Mouse (Mus musculus) intestine, embryonic 16.5 days (tissue): ENCODE data around the gene Sh3gl2. TPM values are rescaled to one million over a fixed set of nuclear protein-coding genes. Genes with fewer than 3 reads are reported as not detected.
A peak's percentile ranks its signal among the peaks of the same experiment; 100 is the strongest.

Experiments used
- ATAC-seq: fragments of 200-750 bp; cut with Nextera tagmentation; 2 replicates; pipeline ENCODE4 v1.8.0; 2017; ENCODE audit warnings: moderate TSS enrichment, moderate library complexity
- H3K27ac ChIP-seq: fragments of 300-500 bp; sonication (generic); 2 replicates; pipeline ENCODE4 v1.5.1; 2014; ENCODE audit warnings: mild to moderate bottlenecking, low read length
- H3K27me3 ChIP-seq: fragments of 300-500 bp; sonication (generic); replicated peaks from 2 replicates; pipeline ENCODE4 v1.6.1; 2014; ENCODE audit warnings: low read length, control low read depth, mixed read lengths; ENCODE audit not compliant: control insufficient read depth, insufficient read depth
- H3K36me3 ChIP-seq: fragments of 300-500 bp; sonication (generic); 2 replicates; pipeline ENCODE4 v1.6.1; 2014; ENCODE audit warnings: low read length, control low read depth; ENCODE audit not compliant: control insufficient read depth, insufficient read depth
- H3K4me1 ChIP-seq: fragments of 300-500 bp; sonication (generic); 2 replicates; pipeline ENCODE4 v1.6.1; 2014; ENCODE audit warnings: low read length, control low read depth, mixed read lengths; ENCODE audit not compliant: control insufficient read depth, insufficient read depth
- H3K4me2 ChIP-seq: fragments of 300-500 bp; sonication (generic); 2 replicates; pipeline ENCODE4 v1.6.1; 2014; ENCODE audit warnings: low read depth, low read length, control low read depth
- H3K4me3 ChIP-seq: fragments of 300-500 bp; sonication (generic); 2 replicates; pipeline ENCODE4 v1.5.1; 2014; ENCODE audit warnings: mild to moderate bottlenecking, low read length
- H3K9ac ChIP-seq: fragments of 300-500 bp; sonication (generic); 2 replicates; pipeline ENCODE4 v1.6.1; 2014; ENCODE audit warnings: low read depth, low read length
- H3K9me3 ChIP-seq: fragments of 300-500 bp; sonication (generic); 2 replicates; pipeline ENCODE4 v1.6.1; 2016; ENCODE audit warnings: low read length, control low read depth; ENCODE audit not compliant: control insufficient read depth
- WGBS: fragments of 180-500 bp; shearing (Covaris S2); extraction: QIAGEN DNeasy Blood & Tissue Kit; methylation state at CpG from one replicate; pipeline ENCODE4 v1.1.7; 2014; 5-methylcytosine and 5-hydroxymethylcytosine counted together
- polyA plus RNA-seq: library from polyadenylated mRNA; unstranded; fragments of >200 nt; fragmentation: Nextera tagmentation; extraction: Ambion mirVana; gene quantifications from 2 replicates; pipeline ENCODE4 v1.2.1, GENCODE M21; 2015

The Sh3gl2 gene
- polyA plus RNA-seq, 1 experiment from 2014 or later = 17.4 TPM

- WGBS = 95% methylated on average over 9 of the region's 9 CpGs
- Histone ChIP-seq H3K9ac (no peak overlapping the region), H3K4me2 (no peak overlapping the region), H3K4me3 (no peak overlapping the region), H3K27me3 (no peaks in the 10 kb centered on the region), H3K4me1 (no peaks in the 10 kb centered on the region), H3K9me3 (no peaks in the 10 kb centered on the region), H3K36me3 (no peaks in the 10 kb centered on the region), H3K27ac (no peak overlapping the region)
- ATAC-seq = no peak
Measured at GRCm38 (mm10) chr4:85283151-85283550, 78.2 kb downstream of the Sh3gl2 start.

- no peaks in the 10 kb centered on the region for H3K27me3 ChIP-seq
- no peak overlapping the region for H3K9ac ChIP-seq
- no peak overlapping the region for H3K27ac ChIP-seq
- no peaks in the 10 kb centered on the region for H3K36me3 ChIP-seq
- H3K9me3 ChIP-seq = no peaks in the 10 kb centered on the region
- 75% methylated on average over 1 of the region's 1 CpGs for WGBS
- no peaks in the 10 kb centered on the region for H3K4me1 ChIP-seq
- no peak overlapping the region for H3K4me2 ChIP-seq
- no peak overlapping the region for H3K4me3 ChIP-seq
- ATAC-seq = peak; percentile 50; the same call in 1 of the 2 replicates
Measured at GRCm38 (mm10) chr4:85289990-85290389, 85.1 kb downstream of the Sh3gl2 start.

DNA sequence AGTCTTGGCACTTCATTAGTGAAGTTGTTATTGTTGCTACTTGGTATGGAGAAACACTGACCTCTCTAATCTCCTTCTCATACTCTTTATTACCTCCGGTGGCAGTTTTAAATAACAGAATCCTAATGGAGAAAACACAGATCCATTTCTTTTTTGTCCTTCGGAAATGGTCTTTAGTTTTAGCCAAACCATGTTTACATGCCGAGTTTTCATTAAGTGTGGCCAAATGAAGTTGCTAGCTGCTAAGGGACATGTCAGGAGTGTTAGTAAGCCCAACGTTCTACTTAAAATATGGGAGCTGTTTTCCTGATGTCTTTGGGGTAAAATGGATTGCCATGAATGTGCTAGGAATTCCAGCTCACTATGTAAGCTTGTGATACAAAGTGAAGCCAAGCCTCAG, 86.4 kb downstream of the Sh3gl2 start:
- H3K4me1 ChIP-seq = no peaks in the 10 kb centered on the region
- no peak for ATAC-seq
- H3K4me3 ChIP-seq = no peak overlapping the region
- H3K27ac ChIP-seq = no peak overlapping the region
- H3K4me2 ChIP-seq = no peak overlapping the region
- no peaks in the 10 kb centered on the region for H3K9me3 ChIP-seq
- 53% methylated on average over 4 of the region's 4 CpGs for WGBS
- H3K36me3 ChIP-seq = no peaks in the 10 kb centered on the region
- no peaks in the 10 kb centered on the region for H3K27me3 ChIP-seq
- no peak overlapping the region for H3K9ac ChIP-seq

DNA sequence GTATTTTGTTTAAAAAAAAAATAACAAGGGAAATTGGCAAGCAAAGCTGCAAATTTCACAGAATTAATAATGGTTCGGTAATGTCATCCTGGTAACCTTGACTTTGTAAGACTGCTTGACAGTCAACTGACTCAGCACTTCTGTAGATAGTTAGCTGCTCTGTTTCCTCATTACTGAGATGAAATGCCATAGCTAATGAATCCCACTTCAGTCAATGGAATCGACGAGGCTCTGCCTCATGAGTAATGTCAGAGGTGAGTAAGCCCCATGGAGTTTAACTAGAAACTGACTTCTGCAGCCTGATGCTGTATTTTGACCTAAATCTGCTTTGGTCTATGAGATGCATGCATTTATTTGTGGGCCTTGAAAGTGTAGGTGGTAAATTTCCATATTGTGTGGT, 88.4 kb downstream of the Sh3gl2 start:
- no peak overlapping the region for H3K27ac ChIP-seq
- no peak overlapping the region for H3K4me3 ChIP-seq
- H3K36me3 ChIP-seq = no peaks in the 10 kb centered on the region
- H3K9ac ChIP-seq = no peak overlapping the region
- H3K4me1 ChIP-seq = no peaks in the 10 kb centered on the region
- H3K9me3 ChIP-seq = no peaks in the 10 kb centered on the region
- WGBS = 78% methylated on average over 3 of the region's 3 CpGs
- no peaks in the 10 kb centered on the region for H3K27me3 ChIP-seq
- H3K4me2 ChIP-seq = no peak overlapping the region
- no peak for ATAC-seq

DNA sequence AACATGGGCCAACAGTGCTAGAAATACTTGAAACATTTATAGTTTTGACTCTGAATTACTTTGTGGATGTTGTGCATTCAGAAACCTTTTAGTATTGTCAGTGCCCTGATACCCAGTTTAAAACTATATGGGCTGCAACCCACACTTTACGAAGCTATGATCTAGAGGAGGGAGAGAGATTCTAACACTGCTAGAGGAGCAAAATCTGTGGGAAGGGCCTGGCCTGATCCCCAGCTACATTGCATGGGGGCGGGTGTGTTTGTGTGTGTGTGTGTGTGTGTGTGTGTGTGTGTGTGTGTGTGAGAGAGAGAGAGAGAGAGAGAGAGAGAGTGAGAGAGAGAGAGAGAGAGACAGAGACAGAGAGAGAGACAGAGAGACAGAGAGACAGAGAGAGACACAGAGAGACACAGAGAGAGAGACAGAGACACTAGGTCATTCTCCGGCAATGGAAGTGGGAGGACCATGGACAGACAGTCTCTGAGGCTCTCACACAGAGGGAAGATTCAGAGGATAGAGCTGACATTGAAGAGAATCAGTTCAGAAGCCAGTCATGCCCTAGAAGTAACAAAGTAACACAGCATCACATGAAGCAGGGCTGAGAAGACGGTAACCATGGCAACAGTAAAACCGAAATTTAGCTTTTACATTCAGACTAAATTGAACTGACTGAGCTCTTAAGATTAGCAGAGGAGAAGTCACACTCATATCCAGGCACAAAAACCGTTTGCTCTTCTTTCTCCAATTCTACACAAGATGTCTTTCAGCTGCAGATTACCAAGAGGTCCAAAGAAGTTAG, 95.9 kb downstream of the Sh3gl2 start:
- WGBS = 83% methylated on average over 6 of the region's 6 CpGs
- Histone ChIP-seq H3K27ac (no peak overlapping the region), H3K36me3 (no peaks in the 10 kb centered on the region), H3K4me1 (no peaks in the 10 kb centered on the region), H3K9ac (no peak overlapping the region), H3K27me3 (no peaks in the 10 kb centered on the region), H3K9me3 (no peaks in the 10 kb centered on the region), H3K4me3 (no peak overlapping the region), H3K4me2 (no peak overlapping the region)
- ATAC-seq = no peak

DNA sequence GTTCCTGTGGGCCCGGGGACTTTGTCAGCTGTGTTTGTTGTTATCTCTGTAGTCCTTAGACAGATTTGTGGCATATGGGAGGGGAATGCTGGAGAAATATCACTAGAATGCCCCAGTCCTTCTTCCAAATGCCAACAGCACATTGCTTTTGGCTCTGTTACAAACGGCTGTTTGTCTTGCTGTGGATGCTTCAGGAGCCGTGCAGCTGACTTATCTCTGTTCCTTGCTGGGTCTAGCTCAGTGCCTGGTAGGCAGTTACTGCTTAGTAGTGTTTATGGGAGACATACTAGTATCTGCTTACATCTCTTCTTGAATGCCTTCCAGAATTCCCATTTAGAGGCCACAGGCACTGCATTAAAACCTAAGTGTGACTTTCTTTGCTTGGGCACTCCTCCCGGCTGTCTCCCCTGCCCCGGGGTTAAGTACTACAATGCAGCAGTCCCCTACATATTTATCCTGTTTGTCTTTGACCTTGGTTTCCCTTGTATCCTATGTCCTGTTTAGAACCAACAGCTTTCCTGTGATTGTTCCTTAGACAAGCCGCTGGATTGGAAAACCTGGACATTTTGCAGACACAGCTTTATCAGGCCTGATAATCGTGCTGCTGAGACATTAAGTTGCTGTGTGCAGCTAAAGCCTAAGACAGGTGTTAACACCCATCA, 101.1 kb downstream of the Sh3gl2 start:
- no peak overlapping the region for H3K4me2 ChIP-seq
- H3K27me3 ChIP-seq = no peaks in the 10 kb centered on the region
- no peak overlapping the region for H3K9ac ChIP-seq
- no peak overlapping the region for H3K4me3 ChIP-seq
- H3K9me3 ChIP-seq = no peaks in the 10 kb centered on the region
- 0 out of 2 replicates have a peak overlapping the region, but pooled peaks have one; percentile 14 for H3K27ac ChIP-seq
- H3K4me1 ChIP-seq = no peaks in the 10 kb centered on the region
- no peaks in the 10 kb centered on the region for H3K36me3 ChIP-seq
- 59% methylated on average over 7 of the region's 7 CpGs for WGBS
- no peak for ATAC-seq

DNA sequence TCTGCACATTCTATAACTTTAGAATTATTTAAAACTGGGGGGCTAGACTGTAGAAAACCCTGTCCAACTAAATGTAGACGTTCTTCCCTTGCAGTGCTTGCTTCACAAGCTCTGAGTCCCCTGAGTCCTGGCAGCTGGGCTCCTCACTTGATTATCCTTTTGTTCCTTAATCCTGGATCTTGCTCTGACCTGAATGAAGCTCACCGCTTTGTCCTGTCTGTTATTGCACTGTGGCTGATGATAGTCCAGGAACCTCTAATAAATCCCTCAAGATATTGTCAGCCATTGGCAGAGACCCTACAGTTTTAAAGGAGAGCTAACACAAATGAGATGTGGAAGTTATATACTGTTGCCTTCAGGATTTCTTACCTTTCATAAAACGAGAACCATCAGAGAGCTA, 114.2 kb downstream of the Sh3gl2 start:
- Histone ChIP-seq H3K4me2 (no peak overlapping the region), H3K4me1 (no peaks in the 10 kb centered on the region), H3K27ac (no peak overlapping the region), H3K27me3 (no peaks in the 10 kb centered on the region), H3K9me3 (no peaks in the 10 kb centered on the region), H3K36me3 (no peaks in the 10 kb centered on the region), H3K9ac (no peak overlapping the region), H3K4me3 (no peak overlapping the region)
- WGBS = 70% methylated on average over 3 of the region's 3 CpGs
- ATAC-seq = no peak

DNA sequence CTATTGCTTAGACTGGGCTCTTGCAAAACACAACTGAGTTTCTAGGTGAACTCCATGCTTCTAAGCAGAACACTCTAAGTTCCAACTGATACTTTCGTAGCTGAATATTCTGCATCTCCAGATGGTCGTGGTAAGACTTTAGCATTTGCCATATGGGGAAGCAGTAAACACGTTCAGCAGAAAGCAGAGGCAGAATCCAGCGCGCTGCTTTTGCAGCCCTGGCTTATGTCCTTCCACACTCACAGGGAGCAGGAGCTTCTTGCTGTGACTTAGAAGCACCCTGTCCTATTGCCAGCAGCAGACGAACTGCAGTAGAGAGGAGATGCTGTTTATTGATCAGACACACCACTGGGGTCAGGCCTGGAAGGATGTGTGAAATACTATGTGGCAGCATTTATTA, 120.5 kb downstream of the Sh3gl2 start:
- H3K9ac ChIP-seq = no peak overlapping the region
- no peak overlapping the region for H3K4me3 ChIP-seq
- no peaks in the 10 kb centered on the region for H3K4me1 ChIP-seq
- H3K27me3 ChIP-seq = no peaks in the 10 kb centered on the region
- no peak overlapping the region for H3K27ac ChIP-seq
- no peak for ATAC-seq
- no peaks in the 10 kb centered on the region for H3K36me3 ChIP-seq
- WGBS = 66% methylated on average over 6 of the region's 6 CpGs
- H3K9me3 ChIP-seq = no peaks in the 10 kb centered on the region
- no peak overlapping the region for H3K4me2 ChIP-seq

- Histone ChIP-seq H3K27me3 (no peaks in the 10 kb centered on the region), H3K27ac (no peak overlapping the region), H3K4me1 (no peaks in the 10 kb centered on the region), H3K4me3 (no peak overlapping the region), H3K36me3 (no peaks in the 10 kb centered on the region), H3K9ac (no peak overlapping the region), H3K4me2 (no peak overlapping the region), H3K9me3 (no peaks in the 10 kb centered on the region)
- no peak for ATAC-seq
- WGBS = 78% methylated on average over 1 of the region's 1 CpGs
Measured at GRCm38 (mm10) chr4:85326052-85326451, 121.1 kb downstream of the Sh3gl2 start.
